Mouse (Mus musculus) MEL (cell line): Measurements from ENCODE around the gene Btd. TPM values are rescaled to one million over a fixed set of nuclear protein-coding genes. Genes with fewer than 3 reads are reported as not detected.

ENCODE experiments used
- DNase-seq: peaks from one replicate; pipeline ENCODE4 v3.0.0; 2011; ENCODE audit warnings: low read depth, low spot score
- H3K27ac ChIP-seq: 2 replicates; pipeline ENCODE4 v1.5.1; 2012; ENCODE audit warnings: low read depth, mild to moderate bottlenecking, control low read depth, low read length, moderate library complexity; ENCODE audit not compliant: control insufficient read depth
- H3K27me3 ChIP-seq, 2 experiments: fragments of 150-350 bp in 1 of 2; sonication (generic) in 1 of 2; 2 replicates each; pipeline ENCODE4 v1.6.1; 2012; ENCODE audit warnings: low read length in 2 of 2, mild to moderate bottlenecking in 2 of 2, improper control_type of control experiment in 1 of 2, moderate library complexity in 1 of 2; ENCODE audit not compliant: insufficient read depth in 2 of 2, control insufficient read depth in 1 of 2
- H3K36me3 ChIP-seq, 2 experiments: 2 replicates each; pipeline ENCODE4 v1.6.1; 2012 to 2014; ENCODE audit warnings: low read length in 2 of 2, improper control_type of control experiment in 1 of 2, inconsistent platforms in 1 of 2, mild to moderate bottlenecking in 1 of 2; ENCODE audit not compliant: insufficient read depth in 2 of 2, control insufficient read depth in 1 of 2
- H3K4me1 ChIP-seq, 2 experiments: fragments of 150-350 bp in 1 of 2; sonication (generic) in 1 of 2; 2 replicates each; pipeline ENCODE4 v1.6.1; 2012; ENCODE audit warnings: low read length in 2 of 2, improper control_type of control experiment in 1 of 2, mild to moderate bottlenecking in 1 of 2; ENCODE audit not compliant: insufficient read depth in 2 of 2, control insufficient read depth in 1 of 2
- H3K4me3 ChIP-seq, 2 experiments: fragments of 150-350 bp in 1 of 2; sonication (generic) in 1 of 2; 2 replicates each; pipeline ENCODE4 v1.5.1; 2012; ENCODE audit warnings: low read depth in 2 of 2, low read length in 2 of 2, mild to moderate bottlenecking in 2 of 2, moderate library complexity in 2 of 2, control low read depth in 1 of 2, improper control_type of control experiment in 1 of 2; ENCODE audit not compliant: control insufficient read depth in 1 of 2, insufficient read depth in 1 of 2
- H3K79me2 ChIP-seq: 2 replicates; pipeline ENCODE4 v1.6.1; 2012; ENCODE audit warnings: mild to moderate bottlenecking, low read length, moderate library complexity; ENCODE audit not compliant: control insufficient read depth, poor library complexity, insufficient read depth
- H3K9ac ChIP-seq: 2 replicates; pipeline ENCODE4 v1.6.1; 2012; ENCODE audit warnings: low read depth, mild to moderate bottlenecking, control low read depth, low read length, moderate library complexity; ENCODE audit not compliant: control insufficient read depth, poor library complexity, severe bottlenecking
- H3K9me3 ChIP-seq: fragments of 150-350 bp; sonication (generic); replicated peaks from 2 replicates; pipeline ENCODE4 v1.6.1; 2012; ENCODE audit warnings: mild to moderate bottlenecking, low read length, improper control_type of control experiment, moderate library complexity; ENCODE audit not compliant: insufficient read depth
- BHLHE40 ChIP-seq: IDR thresholded peaks from 2 replicates; pipeline ENCODE4 v1.6.1; 2012; ENCODE audit warnings: low read depth, mild to moderate bottlenecking, inconsistent platforms, low read length, improper control_type of control experiment, borderline replicate concordance
- CHD1 ChIP-seq: IDR thresholded peaks from 2 replicates; pipeline ENCODE4 v1.6.1; 2012; ENCODE audit warnings: low read depth, mild to moderate bottlenecking, inconsistent platforms, low read length, improper control_type of control experiment
- CHD2 ChIP-seq: IDR thresholded peaks from 2 replicates; pipeline ENCODE4 v1.6.1; 2011; ENCODE audit warnings: low read length, improper control_type of control experiment
- CTCF ChIP-seq, 3 experiments: IDR thresholded peaks in 2 of 3; conservative IDR thresholded peaks in 1 of 3; 2 replicates each; pipeline ENCODE4 v1.5.1; 2011 to 2012; ENCODE audit warnings: low read length in 3 of 3, low read depth in 2 of 3, mild to moderate bottlenecking in 2 of 3, improper control_type of control experiment in 1 of 3, inconsistent platforms in 1 of 3, mixed read lengths in 1 of 3, moderate library complexity in 1 of 3; ENCODE audit not compliant: control insufficient read depth in 1 of 3, insufficient read depth in 1 of 3, poor library complexity in 1 of 3, severe bottlenecking in 1 of 3
- E2F4 ChIP-seq: IDR thresholded peaks from 2 replicates; pipeline ENCODE4 v1.6.1; 2011; ENCODE audit warnings: low read depth, low read length, improper control_type of control experiment, borderline replicate concordance
- ELF1 ChIP-seq: IDR thresholded peaks from 2 replicates; pipeline ENCODE4 v1.6.1; 2014; ENCODE audit warnings: low read depth, mild to moderate bottlenecking, inconsistent platforms, low read length, improper control_type of control experiment, moderate library complexity
- EP300 ChIP-seq, 2 experiments: IDR thresholded peaks; 2 replicates each; pipeline ENCODE4 v1.6.1; 2011; ENCODE audit warnings: improper control_type of control experiment in 2 of 2, low read length in 2 of 2, low read depth in 1 of 2, mild to moderate bottlenecking in 1 of 2
- ETS1 ChIP-seq: IDR thresholded peaks from 2 replicates; pipeline ENCODE4 v1.6.1; 2012; ENCODE audit warnings: low read depth, mild to moderate bottlenecking, inconsistent platforms, low read length, improper control_type of control experiment, moderate library complexity
- GATA1 ChIP-seq: IDR thresholded peaks from 2 replicates; pipeline ENCODE4 v1.6.1; 2011; ENCODE audit warnings: low read depth, low read length, improper control_type of control experiment
- HCFC1 ChIP-seq: IDR thresholded peaks from 2 replicates; pipeline ENCODE4 v1.6.1; 2012; ENCODE audit warnings: low read depth, mild to moderate bottlenecking, inconsistent platforms, low read length, improper control_type of control experiment, moderate library complexity
- JUND ChIP-seq: IDR thresholded peaks from 2 replicates; pipeline ENCODE4 v1.6.1; 2011; ENCODE audit warnings: low read depth, mild to moderate bottlenecking, improper control_type of control experiment, low read length
- KAT2A ChIP-seq: conservative IDR thresholded peaks from 2 replicates; pipeline ENCODE4 v1.6.1; 2012; ENCODE audit warnings: low read depth, low read length, improper control_type of control experiment, inconsistent platforms
- MAX ChIP-seq: IDR thresholded peaks from 2 replicates; pipeline ENCODE4 v1.6.1; 2011; ENCODE audit warnings: low read length, improper control_type of control experiment
- MAZ ChIP-seq: IDR thresholded peaks from 2 replicates; pipeline ENCODE4 v1.6.1; 2012; ENCODE audit warnings: low read depth, mild to moderate bottlenecking, inconsistent platforms, low read length, improper control_type of control experiment
- MYB ChIP-seq: IDR thresholded peaks from 2 replicates; pipeline ENCODE4 v1.6.1; 2011; ENCODE audit warnings: mild to moderate bottlenecking, low read depth, low read length, improper control_type of control experiment
- MYC ChIP-seq: IDR thresholded peaks from 2 replicates; pipeline ENCODE4 v1.6.1; 2011; ENCODE audit warnings: low read depth, mild to moderate bottlenecking, low read length, improper control_type of control experiment, moderate library complexity
- NELFE ChIP-seq: IDR thresholded peaks from 2 replicates; pipeline ENCODE4 v1.6.1; 2011; ENCODE audit warnings: low read depth, low read length, improper control_type of control experiment
- POLR2A ChIP-seq, 2 experiments: IDR thresholded peaks; 2 replicates each; pipeline ENCODE4 v1.6.1; 2011 to 2012; ENCODE audit warnings: low read length in 2 of 2, mild to moderate bottlenecking in 2 of 2, control low read depth in 1 of 2, improper control_type of control experiment in 1 of 2, low read depth in 1 of 2, moderate library complexity in 1 of 2; ENCODE audit not compliant: control insufficient read depth in 1 of 2, insufficient read depth in 1 of 2, poor library complexity in 1 of 2
- POLR2AphosphoS2 ChIP-seq: IDR thresholded peaks from 2 replicates; pipeline ENCODE4 v1.6.1; 2011; ENCODE audit warnings: low read length, improper control_type of control experiment
- POLR2AphosphoS5 ChIP-seq: IDR thresholded peaks from 2 replicates; pipeline ENCODE4 v1.6.1; 2012; ENCODE audit warnings: low read depth, borderline replicate concordance, mild to moderate bottlenecking, inconsistent platforms, low read length, moderate library complexity, mixed read lengths
- RAD21 ChIP-seq: IDR thresholded peaks from 2 replicates; pipeline ENCODE4 v1.6.1; 2011; ENCODE audit warnings: mild to moderate bottlenecking, low read depth, low read length, improper control_type of control experiment
- RCOR1 ChIP-seq: IDR thresholded peaks from 2 replicates; pipeline ENCODE4 v1.6.1; 2012; ENCODE audit warnings: low read depth, mild to moderate bottlenecking, inconsistent platforms, low read length, improper control_type of control experiment
- SIN3A ChIP-seq: IDR thresholded peaks from 2 replicates; pipeline ENCODE4 v1.6.1; 2012; ENCODE audit warnings: low read length, improper control_type of control experiment, inconsistent platforms
- SMC3 ChIP-seq: IDR thresholded peaks from 2 replicates; pipeline ENCODE4 v1.6.1; 2011; ENCODE audit warnings: low read depth, low read length, improper control_type of control experiment
- TBP ChIP-seq: IDR thresholded peaks from 2 replicates; pipeline ENCODE4 v1.8.0; 2011; ENCODE audit warnings: low read depth, low read length, improper control_type of control experiment
- UBTF ChIP-seq: IDR thresholded peaks from 2 replicates; pipeline ENCODE4 v1.6.1; 2012; ENCODE audit warnings: low read depth, mild to moderate bottlenecking, inconsistent platforms, low read length, improper control_type of control experiment, moderate library complexity, borderline replicate concordance; ENCODE audit not compliant: insufficient read depth
- USF1 ChIP-seq: IDR thresholded peaks from 2 replicates; pipeline ENCODE4 v1.6.1; 2014; ENCODE audit warnings: low read depth, mild to moderate bottlenecking, inconsistent platforms, low read length, improper control_type of control experiment, moderate library complexity
- ZKSCAN1 ChIP-seq: IDR thresholded peaks from 2 replicates; pipeline ENCODE4 v1.6.1; 2012; ENCODE audit warnings: low read depth, mild to moderate bottlenecking, inconsistent platforms, low read length, improper control_type of control experiment, moderate library complexity
- ZMIZ1 ChIP-seq: IDR thresholded peaks from 2 replicates; pipeline ENCODE4 v1.6.1; 2012; ENCODE audit warnings: low read depth, mild to moderate bottlenecking, inconsistent platforms, low read length, improper control_type of control experiment, moderate library complexity
- ZNF384 ChIP-seq: IDR thresholded peaks from 2 replicates; pipeline ENCODE4 v1.6.1; 2012; ENCODE audit warnings: low read depth, mild to moderate bottlenecking, inconsistent platforms, low read length, improper control_type of control experiment
- polyA plus RNA-seq, 2 experiments: library from polyadenylated mRNA; stranded (reverse) in 1 of 2; unstranded in 1 of 2; fragments of >175 nt in 1 of 2; fragments of >200 nt in 1 of 2; gene quantifications; 2 replicates each; pipeline versions ENCODE4 v1.2.1 to v1.2.4; 2012; ENCODE audit warnings: low replicate concordance in 2 of 2, low read depth in 1 of 2; ENCODE audit not compliant: insufficient read length in 2 of 2, insufficient read depth in 1 of 2, missing spikeins in 1 of 2
- total RNA-seq: library from RNA; depleted of rRNA; stranded (reverse); fragments of 300-350 nt; gene quantifications from 2 replicates; pipeline ENCODE4 v1.2.3, GENCODE M21; 2012

Gene Btd
- total and polyA plus RNA-seq, 3 experiments = 7.2 to 12.9 TPM; not detected in 1

DNA sequence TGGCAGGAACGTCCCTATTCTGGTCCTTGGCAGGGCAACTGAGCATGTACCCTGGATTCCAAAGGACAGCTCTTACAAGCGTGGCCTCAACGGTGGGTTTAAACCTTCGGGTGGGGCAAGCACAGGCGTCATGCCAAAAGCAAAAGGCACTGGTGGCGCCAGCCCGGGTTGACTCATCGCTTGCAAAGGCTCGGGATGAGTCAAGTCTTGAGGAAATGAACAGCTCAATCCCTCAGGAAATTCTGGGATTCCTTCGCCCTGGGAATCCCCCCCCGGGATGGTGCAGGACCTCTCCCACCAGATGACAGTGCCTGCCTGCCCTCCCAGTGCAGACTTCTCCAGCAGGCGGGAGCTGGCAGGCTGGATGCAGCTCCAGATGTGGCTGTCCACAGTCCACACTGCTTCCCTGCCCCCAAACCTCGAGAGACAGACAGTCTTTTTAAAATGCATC lies 28.4 kb downstream of the Btd start:
- peaks cover 0 to 21% of the 10 kb centered on the region in 2 experiments; a peak in 3 of 4 replicates for H3K36me3 ChIP-seq
- H3K27ac ChIP-seq = peak overlapping the region; percentile 44; the same call in 1 of the 2 replicates
- H3K4me1 ChIP-seq = peaks cover 15 to 28% of the 10 kb centered on the region in 2 experiments
- no peak overlapping the region; the same call in 1 of the 2 replicates for H3K9ac ChIP-seq
- no peaks in the 10 kb centered on the region for H3K79me2 ChIP-seq
- TF ChIP-seq ELF1 (no peak), ZMIZ1 (no peak), POLR2AphosphoS5 (no peak), E2F4 (no peak), CTCF (IDR thresholded peaks at IDR 0.05 in 2 of 3, conservative IDR thresholded peaks at IDR 0.05 in 1 of 3; ENCODE audit: control insufficient read depth in 1 of 3, insufficient read depth in 1 of 3, low read depth in 2 of 3, low read length in 3 of 3, poor library complexity in 1 of 3, severe bottlenecking in 1 of 3) (no peak), MAX (no peak), KAT2A (no peak), CHD1 (no peak), RCOR1 (no peak), EP300 (IDR thresholded peaks at IDR 0.05; ENCODE audit: low read depth in 1 of 2, low read length in 2 of 2) (no peak), TBP (no peak), USF1 (no peak), MYC (no peak), HCFC1 (no peak), NELFE (no peak), POLR2A (IDR thresholded peaks at IDR 0.05; ENCODE audit: control insufficient read depth in 1 of 2, insufficient read depth in 1 of 2, low read depth in 1 of 2, low read length in 2 of 2, poor library complexity in 1 of 2) (no peak), ZNF384 (no peak), GATA1 (no peak), POLR2AphosphoS2 (no peak), SIN3A (no peak)
- no peak overlapping the region for H3K4me3 ChIP-seq
- no peaks in the 10 kb centered on the region for H3K27me3 ChIP-seq
- H3K9me3 ChIP-seq = no peaks in the 10 kb centered on the region
- no peak for DNase-seq

DNA sequence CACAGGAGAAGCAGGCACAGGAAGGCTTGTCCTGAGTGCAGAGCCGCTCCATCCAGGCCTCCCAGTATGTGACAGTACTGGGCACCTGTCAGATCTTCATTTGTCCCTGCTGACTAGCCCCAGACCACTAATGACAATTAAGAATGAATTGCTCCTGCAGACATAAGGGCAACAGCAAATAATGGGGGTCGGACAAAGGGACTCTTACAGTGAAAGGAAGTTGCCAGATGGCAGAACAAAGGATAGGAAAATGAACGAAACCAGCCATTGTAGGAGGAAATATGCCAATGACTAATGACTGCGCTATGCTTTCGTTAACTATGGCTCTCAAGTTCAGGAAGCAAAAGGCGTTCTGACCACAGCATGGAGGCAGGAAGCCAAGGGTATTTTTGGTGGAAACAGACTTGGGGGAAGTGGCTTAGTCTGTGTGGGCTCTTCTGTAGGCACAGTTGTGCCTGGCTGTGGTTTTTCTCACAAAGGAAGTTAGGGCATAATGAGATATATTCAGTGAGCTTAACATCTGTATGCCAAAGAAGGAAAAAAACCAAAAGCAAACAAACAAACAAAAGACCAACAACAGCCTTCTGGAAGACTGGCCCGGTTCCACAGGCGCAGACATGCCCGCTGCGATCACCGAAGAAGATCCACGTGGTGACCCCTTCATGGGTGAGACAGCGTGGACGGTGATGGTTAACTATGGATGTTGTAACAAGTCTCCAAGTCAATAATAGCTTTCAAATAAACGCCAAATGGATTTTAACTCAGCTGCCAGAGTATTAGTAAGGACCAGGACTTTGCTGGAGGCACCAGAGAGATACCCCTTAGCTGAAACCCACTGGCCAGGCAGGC lies 29.0 kb downstream of the Btd start:
- peaks cover 15 to 28% of the 10 kb centered on the region in 2 experiments for H3K4me1 ChIP-seq
- peak overlapping the region; percentile 44; the same call in 1 of the 2 replicates for H3K27ac ChIP-seq
- H3K79me2 ChIP-seq = no peaks in the 10 kb centered on the region
- peak overlapping the region; percentile 0 to 2; a peak in 1 of 4 replicates for H3K4me3 ChIP-seq
- DNase-seq = peak; percentile 80
- H3K36me3 ChIP-seq = peaks cover 0 to 19% of the 10 kb centered on the region in 2 experiments; a peak in 3 of 4 replicates
- H3K9ac ChIP-seq = peak overlapping the region; percentile 24
- H3K27me3 ChIP-seq = no peaks in the 10 kb centered on the region
- no peaks in the 10 kb centered on the region for H3K9me3 ChIP-seq
- TF ChIP-seq SMC3 = no peak
- TF ChIP-seq MYC = no peak
- no peak for TF ChIP-seq JUND
- no peak for TF ChIP-seq USF1
- TF ChIP-seq MAX = no peak; the same call in 1 of the 2 replicates
- 0 out of 2 replicates have a peak, but pooled peaks have one; percentile 24 for TF ChIP-seq RCOR1
- TF ChIP-seq RAD21 = no peak
- TF ChIP-seq CHD1 = no peak
- TF ChIP-seq EP300 (IDR thresholded peaks at IDR 0.05; ENCODE audit: low read depth in 1 of 2, low read length in 2 of 2) = peak; percentile 68 to 75
- TF ChIP-seq UBTF = no peak
- TF ChIP-seq ETS1 = peak; percentile 65; the same call in 1 of the 2 replicates
- TF ChIP-seq POLR2AphosphoS5 = no peak
- TF ChIP-seq ZKSCAN1 = no peak
- no peak for TF ChIP-seq GATA1
- no peak for TF ChIP-seq MAZ
- TF ChIP-seq ELF1 = peak; percentile 33; the same call in 1 of the 2 replicates
- TF ChIP-seq HCFC1 = no peak
- no peak for TF ChIP-seq BHLHE40
- TF ChIP-seq MYB = peak; percentile 55; the same call in 1 of the 2 replicates
- no peak for TF ChIP-seq CHD2
